Mouse (Mus musculus): ENCODE data around the gene Zfp992.
"Not testable (repeated sequence)": the region's sequence is repeated elsewhere in the genome, so short reads cannot be mapped to it uniquely, and the experiment has no call there.

DNA sequence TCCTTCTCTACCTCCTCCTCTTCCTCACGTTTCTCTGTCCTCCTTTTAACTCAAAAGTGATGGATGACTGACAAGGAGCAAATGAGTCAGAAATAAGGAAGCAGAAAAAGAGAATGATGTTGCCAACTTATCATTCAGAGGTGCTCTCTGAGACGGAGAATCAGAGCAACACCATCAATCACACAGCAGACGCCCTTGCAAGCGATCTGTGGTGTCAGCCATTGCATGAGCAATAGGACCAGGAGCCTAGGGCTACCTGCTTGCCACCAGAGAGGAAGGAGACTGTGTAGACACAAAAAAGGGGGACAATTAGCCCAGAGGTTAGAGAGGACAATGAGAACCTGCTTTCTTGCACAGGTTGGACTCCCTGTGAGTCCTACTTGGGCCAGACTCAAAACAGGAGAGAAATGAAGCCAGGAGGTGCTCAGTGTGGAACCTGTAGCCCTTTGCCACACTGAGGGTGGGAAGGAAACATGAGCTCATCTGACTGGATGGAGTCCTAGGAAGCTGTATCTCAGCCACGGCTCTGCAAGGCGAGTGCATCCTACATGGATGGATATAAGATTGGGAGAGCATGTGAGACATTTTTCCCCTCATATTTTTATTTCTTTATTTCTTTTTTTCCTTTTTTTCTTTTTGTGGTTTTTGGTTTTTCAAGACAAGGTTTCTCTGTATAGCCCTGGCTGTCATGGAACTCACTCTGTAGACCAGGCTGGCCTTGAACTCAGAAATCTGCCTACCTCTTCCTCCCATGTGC, 36.5 kb downstream of the Zfp992 start:
- not testable (repeated sequence) for TF ChIP-seq POLR2A (IDR thresholded peaks at IDR 0.05; ENCODE audit: low read depth, low read length); MAZ (IDR thresholded peaks at IDR 0.05; ENCODE audit: low read depth, low read length); MAX (IDR thresholded peaks at IDR 0.05; ENCODE audit: low read length); CTCF (conservative IDR thresholded peaks at IDR 0.05 in 1 of 2, IDR thresholded peaks at IDR 0.05 in 1 of 2; ENCODE audit: low read depth in 2 of 2, low read length in 2 of 2); MXI1 (IDR thresholded peaks at IDR 0.05; ENCODE audit: low read depth, low read length)

Measured in CH12.LX (cell line).